Mouse (Mus musculus) CH12.LX (cell line): ENCODE measurements around the gene Zfp74.

Experiments
- BHLHE40 ChIP-seq: IDR thresholded peaks from 2 replicates; pipeline ENCODE4 v1.6.1; 2011; ENCODE audit warnings: mild to moderate bottlenecking, low read depth, low read length, improper control_type of control experiment
- CHD1 ChIP-seq: IDR thresholded peaks from 2 replicates; pipeline ENCODE4 v1.6.1; 2012; ENCODE audit warnings: low read depth, low read length, improper control_type of control experiment, inconsistent platforms
- CTCF ChIP-seq, 2 experiments: IDR thresholded peaks in 1 of 2; conservative IDR thresholded peaks in 1 of 2; 2 replicates each; pipeline ENCODE4 v1.5.1; 2011 to 2012; ENCODE audit warnings: low read depth in 2 of 2, low read length in 2 of 2, improper control_type of control experiment in 1 of 2, inconsistent platforms in 1 of 2, mild to moderate bottlenecking in 1 of 2, moderate library complexity in 1 of 2
- EP300 ChIP-seq: IDR thresholded peaks from 2 replicates; pipeline ENCODE4 v1.6.1; 2011; ENCODE audit warnings: low read length, improper control_type of control experiment
- ETS1 ChIP-seq: conservative IDR thresholded peaks from 2 replicates; pipeline ENCODE4 v1.6.1; 2012; ENCODE audit warnings: low read depth, mild to moderate bottlenecking, inconsistent platforms, low read length, improper control_type of control experiment, moderate library complexity
- MAFK ChIP-seq: IDR thresholded peaks from 2 replicates; pipeline ENCODE4 v1.6.1; 2011; ENCODE audit warnings: low read length, improper control_type of control experiment; ENCODE audit not compliant: insufficient replicate concordance
- MAX ChIP-seq: IDR thresholded peaks from 2 replicates; pipeline ENCODE4 v1.6.1; 2011; ENCODE audit warnings: low read length, improper control_type of control experiment
- MAZ ChIP-seq: IDR thresholded peaks from 2 replicates; pipeline ENCODE4 v1.6.1; 2012; ENCODE audit warnings: low read depth, mild to moderate bottlenecking, inconsistent platforms, low read length, improper control_type of control experiment, moderate library complexity
- POLR2A ChIP-seq: IDR thresholded peaks from 2 replicates; pipeline ENCODE4 v1.6.1; 2011; ENCODE audit warnings: low read depth, mild to moderate bottlenecking, improper control_type of control experiment, low read length
- RCOR1 ChIP-seq: conservative IDR thresholded peaks from 2 replicates; pipeline ENCODE4 v1.6.1; 2012; ENCODE audit warnings: low read depth, mild to moderate bottlenecking, inconsistent platforms, low read length, improper control_type of control experiment
- SMC3 ChIP-seq: IDR thresholded peaks from 2 replicates; pipeline ENCODE4 v1.6.1; 2011; ENCODE audit warnings: low read depth, low read length, improper control_type of control experiment
- USF1 ChIP-seq: IDR thresholded peaks from 2 replicates; pipeline ENCODE4 v1.6.1; 2014; ENCODE audit warnings: low read depth, mild to moderate bottlenecking, inconsistent platforms, low read length, improper control_type of control experiment
- ZNF384 ChIP-seq: IDR thresholded peaks from 2 replicates; pipeline ENCODE4 v1.6.1; 2012; ENCODE audit warnings: low read depth, low read length, improper control_type of control experiment, inconsistent platforms

- TF ChIP-seq BHLHE40 (no peak), EP300 (no peak), USF1 (no peak), CTCF (conservative IDR thresholded peaks at IDR 0.05 in 1 of 2, IDR thresholded peaks at IDR 0.05 in 1 of 2; ENCODE audit: low read depth in 2 of 2, low read length in 2 of 2) (no peak), POLR2A (no peak), SMC3 (no peak), MAX (no peak), ETS1 (no peak), MAZ (no peak), ZNF384 (no peak), MAFK (no peak), RCOR1 (no peak), CHD1 (no peak)
Measured at GRCm38 (mm10) chr7:29904101-29904500, 49.8 kb downstream of the Zfp74 start.
